Mouse (Mus musculus) spleen, adult 2 months (tissue): ENCODE measurements at regions not wholly inside any gene's neighbourhood (a gene's known extent, or its start where the extent isn't known, plus 50 kb on each side); places are given as distances from the start of the nearest gene placed in this dataset.

Source experiments
- DNase-seq, 2 experiments: peaks; one replicate each; pipeline versions ENCODE4 v3.0.0 to v3.0.0-alpha.2; 2012 to 2021; ENCODE audit warnings: low spot score in 2 of 2, low read depth in 1 of 2
- H3K27ac ChIP-seq: fragments of 200-500 bp; 2 replicates; pipeline ENCODE4 v1.5.1; 2012; ENCODE audit warnings: low read length, inconsistent platforms; ENCODE audit not compliant: insufficient read depth
- H3K27me3 ChIP-seq: fragments of 200-500 bp; 2 replicates; pipeline ENCODE4 v1.6.1; 2012; ENCODE audit warnings: mild to moderate bottlenecking, moderate library complexity, low read length, inconsistent platforms; ENCODE audit not compliant: control insufficient read depth, insufficient read depth
- H3K36me3 ChIP-seq: fragments of 200-500 bp; 2 replicates; pipeline ENCODE4 v1.6.1; 2012; ENCODE audit warnings: mild to moderate bottlenecking, low read length, inconsistent platforms; ENCODE audit not compliant: control insufficient read depth, insufficient read depth
- H3K4me1 ChIP-seq: fragments of 200-500 bp; 2 replicates; pipeline ENCODE4 v1.6.1; 2011; ENCODE audit warnings: inconsistent platforms; ENCODE audit not compliant: control insufficient read depth, insufficient read depth, insufficient read length
- H3K4me3 ChIP-seq: fragments of 200-500 bp; 2 replicates; pipeline ENCODE4 v1.5.1; 2011; ENCODE audit warnings: mild to moderate bottlenecking, inconsistent platforms; ENCODE audit not compliant: insufficient read depth, insufficient read length; ENCODE audit errors: extremely low read depth
- CTCF ChIP-seq: fragments of 200-500 bp; IDR thresholded peaks from 2 replicates; pipeline ENCODE4 v1.5.1; 2011; ENCODE audit warnings: mild to moderate bottlenecking, inconsistent platforms; ENCODE audit not compliant: insufficient read depth, insufficient read length, insufficient replicate concordance; ENCODE audit errors: extremely low read depth
- POLR2A ChIP-seq: fragments of 200-500 bp; IDR thresholded peaks from 2 replicates; pipeline ENCODE4 v1.6.1; 2011; ENCODE audit warnings: low read depth, low read length, inconsistent platforms
- WGBS: fragments of 180-500 bp; shearing (Covaris S2); methylation state at CpG from one replicate; pipeline ENCODE4 v1.1.7; 2018; 5-methylcytosine and 5-hydroxymethylcytosine counted together

- no peaks in the 10 kb centered on the region for H3K27me3 ChIP-seq
- no peak for DNase-seq
- H3K4me1 ChIP-seq = no peaks in the 10 kb centered on the region
- no peak overlapping the region for H3K4me3 ChIP-seq
- WGBS = 88% methylated on average over 10 of the region's 10 CpGs
- H3K36me3 ChIP-seq = no peaks in the 10 kb centered on the region
- no peak overlapping the region for H3K27ac ChIP-seq
- no peak for TF ChIP-seq CTCF
- TF ChIP-seq POLR2A = no peak
These were observed 54.2 kb upstream of the Casz1 start for GRCm38 (mm10) chr4:148750030-148750429.

- DNase-seq = no peak
- Histone ChIP-seq H3K27me3 (no peaks in the 10 kb centered on the region), H3K4me3 (no peak overlapping the region), H3K36me3 (no peaks in the 10 kb centered on the region), H3K4me1 (no peaks in the 10 kb centered on the region), H3K27ac (no peak overlapping the region)
- TF ChIP-seq POLR2A = no peak
- no peak for TF ChIP-seq CTCF
- WGBS = 76% methylated on average over 7 of the region's 7 CpGs
These were observed 52.6 kb upstream of the Casz1 start for GRCm38 (mm10) chr4:148751591-148751990.

- Histone ChIP-seq H3K36me3 (no peaks in the 10 kb centered on the region), H3K27ac (no peak overlapping the region), H3K27me3 (no peaks in the 10 kb centered on the region), H3K4me1 (no peaks in the 10 kb centered on the region), H3K4me3 (no peak overlapping the region)
- no peak for DNase-seq
- TF ChIP-seq CTCF (no peak), POLR2A (no peak)
- WGBS = 88% methylated on average over 14 of the region's 14 CpGs
These were observed 51.7 kb upstream of the Casz1 start for GRCm38 (mm10) chr4:148752360-148753093.

- Histone ChIP-seq H3K4me1 (no peaks in the 10 kb centered on the region), H3K27me3 (no peaks in the 10 kb centered on the region), H3K27ac (no peak overlapping the region), H3K36me3 (no peaks in the 10 kb centered on the region), H3K4me3 (no peak overlapping the region)
- WGBS = 89% methylated on average over 17 of the region's 17 CpGs
- no peak for DNase-seq
- no peak for TF ChIP-seq CTCF
- TF ChIP-seq POLR2A = no peak
These were observed 51.0 kb upstream of the Casz1 start for GRCm38 (mm10) chr4:148753143-148753798.

GRCm38 (mm10) chr4:148753849-148754248, 50.4 kb upstream of the Casz1 start:
- 87% methylated on average over 8 of the region's 8 CpGs for WGBS
- TF ChIP-seq CTCF (no peak), POLR2A (no peak)
- Histone ChIP-seq H3K27me3 (no peaks in the 10 kb centered on the region), H3K4me1 (no peaks in the 10 kb centered on the region), H3K36me3 (no peaks in the 10 kb centered on the region), H3K27ac (no peak overlapping the region), H3K4me3 (no peak overlapping the region)
- no peak for DNase-seq
